ENCODE assay signal across 43 mouse cellular contexts in the genomic region with DNA sequence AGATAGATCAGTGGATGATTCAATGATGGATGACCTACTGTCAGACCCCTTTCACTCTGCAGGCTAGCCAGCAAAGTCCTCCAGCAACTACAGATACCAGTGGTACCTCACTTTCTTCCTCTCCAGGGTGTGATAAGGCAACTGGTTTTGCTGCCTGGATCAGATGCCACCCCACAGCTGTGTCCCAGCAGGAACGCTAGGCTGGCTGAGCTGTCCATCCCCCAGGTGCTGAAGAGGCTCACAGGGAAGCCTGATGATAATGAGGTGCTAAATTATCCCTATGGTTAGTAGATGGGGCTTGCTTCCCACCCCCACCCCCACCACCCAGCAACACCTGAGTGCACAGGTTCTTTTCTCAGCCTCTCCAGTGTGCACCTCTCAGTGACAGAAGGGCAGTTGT. TPM values are rescaled to one million over a fixed set of nuclear protein-coding genes. Genes with fewer than 3 reads are reported as not detected.
DNase-seq lines count a peak whose midpoint lies in the region; ATAC-seq and TF ChIP-seq lines count a peak whose summit lies in the region.
"Had no signal": no experiment of that assay in that cellular context is flagged by ENCODE, and none has a peak within 500 bp of the region (broad histone marks: within the 10 kb centered on the region; RNA-seq: fewer than 3 reads in every experiment).

No protein-coding gene starts in this region.

- 14% methylated on average over 1 of the region's 1 CpGs for WGBS in embryonic facial prominence, embryonic 10.5 days
- WGBS in forebrain, embryonic 14.5 days: 54% methylated on average over 1 of the region's 1 CpGs

- H3K9me3 ChIP-seq in MEL (replicated peaks; ENCODE audit: insufficient read depth, low read length): no peaks in the 10 kb centered on the region
- H3K9me3 ChIP-seq in embryonic facial prominence, embryonic 10.5 days: no peaks in the 10 kb centered on the region
- H3K9me3 ChIP-seq in forebrain, embryonic 14.5 days (replicated peaks; ENCODE audit: control insufficient read depth, low read length): no peaks in the 10 kb centered on the region
- H3K9me3 ChIP-seq: embryonic facial prominence, embryonic 13.5 days; forebrain, embryonic 10.5 days; heart, embryonic 13.5 days; hindbrain, embryonic 10.5 days; hindbrain, embryonic 15.5 days; limb, embryonic 15.5 days; lung, embryonic 15.5 days; midbrain, embryonic 13.5 days; neural tube, embryonic 15.5 days; stomach, embryonic 15.5 days had no signal

- TF ChIP-seq RAD21 in MEL (IDR thresholded peaks at IDR 0.05; ENCODE audit: low read depth, low read length): no peak

- no peak overlapping the region for H3K9ac ChIP-seq in MEL (ENCODE audit: control insufficient read depth, low read depth, low read length, poor library complexity, severe bottlenecking)
- no peak overlapping the region for H3K9ac ChIP-seq in forebrain, embryonic 14.5 days (ENCODE audit: low read length)
- H3K9ac ChIP-seq: embryonic facial prominence, embryonic 13.5 days; heart, embryonic 13.5 days; hindbrain, embryonic 15.5 days; limb, embryonic 15.5 days; liver, embryonic 14.5 days; lung, embryonic 15.5 days; midbrain, embryonic 13.5 days; neural tube, embryonic 15.5 days; stomach, embryonic 15.5 days had no signal

- H3K4me2 ChIP-seq in forebrain, embryonic 14.5 days (ENCODE audit: low read length): no peak overlapping the region
- H3K4me2 ChIP-seq: embryonic facial prominence, embryonic 13.5 days; heart, embryonic 13.5 days; hindbrain, embryonic 15.5 days; limb, embryonic 15.5 days; lung, embryonic 15.5 days; midbrain, embryonic 13.5 days; neural tube, embryonic 15.5 days; stomach, embryonic 15.5 days had no signal

- TF ChIP-seq POLR2A in MEL (IDR thresholded peaks at IDR 0.05; ENCODE audit: control insufficient read depth in 1 of 2, insufficient read depth in 1 of 2, low read depth in 1 of 2, low read length in 2 of 2, poor library complexity in 1 of 2): no peak

- no peak overlapping the region for H3K4me3 ChIP-seq in MEL (ENCODE audit: control insufficient read depth in 1 of 2, insufficient read depth in 1 of 2, low read depth in 2 of 2, low read length in 2 of 2)
- H3K4me3 ChIP-seq in embryonic facial prominence, embryonic 10.5 days: no peak overlapping the region
- no peak overlapping the region for H3K4me3 ChIP-seq in forebrain, embryonic 14.5 days (ENCODE audit: low read depth, low read length)
- H3K4me3 ChIP-seq: embryonic facial prominence, embryonic 13.5 days; forebrain, embryonic 10.5 days; heart, embryonic 13.5 days; hindbrain, embryonic 10.5 days; hindbrain, embryonic 15.5 days; layer of hippocampus, adult 2 months; limb, embryonic 15.5 days; lung, embryonic 15.5 days; megakaryocyte, embryonic 14.5 days; midbrain, embryonic 13.5 days; neural tube, embryonic 15.5 days; stomach, embryonic 15.5 days had no signal

- no peak for TF ChIP-seq EP300 in MEL (IDR thresholded peaks at IDR 0.05; ENCODE audit: low read depth in 1 of 2, low read length in 2 of 2)

- H3K27ac ChIP-seq in MEL (ENCODE audit: control insufficient read depth, low read depth, low read length): no peak overlapping the region
- H3K27ac ChIP-seq in embryonic facial prominence, embryonic 10.5 days (replicated peaks): no peak overlapping the region
- no peak overlapping the region for H3K27ac ChIP-seq in forebrain, embryonic 14.5 days (ENCODE audit: low read depth, low read length)
- H3K27ac ChIP-seq: embryonic facial prominence, embryonic 13.5 days; forebrain, embryonic 10.5 days; heart, embryonic 13.5 days; hindbrain, embryonic 10.5 days; hindbrain, embryonic 15.5 days; layer of hippocampus, adult 2 months; limb, embryonic 15.5 days; liver, embryonic 14.5 days; lung, embryonic 15.5 days; midbrain, embryonic 13.5 days; neural tube, embryonic 15.5 days; stomach, embryonic 15.5 days had no signal

- TF ChIP-seq CTCF in MEL (IDR thresholded peaks at IDR 0.05 in 2 of 3, conservative IDR thresholded peaks at IDR 0.05 in 1 of 3; ENCODE audit: control insufficient read depth in 1 of 3, insufficient read depth in 1 of 3, low read depth in 2 of 3, low read length in 3 of 3, poor library complexity in 1 of 3, severe bottlenecking in 1 of 3): no peak

- no peaks in the 10 kb centered on the region for H3K79me2 ChIP-seq in MEL (ENCODE audit: control insufficient read depth, insufficient read depth, low read length, poor library complexity)

- H3K4me1 ChIP-seq in MEL (ENCODE audit: control insufficient read depth in 1 of 2, insufficient read depth in 2 of 2, low read length in 2 of 2): peaks cover 0 to 6% of the 10 kb centered on the region in 2 experiments; a peak in 1 of 4 replicates
- peaks cover 10% of the 10 kb centered on the region for H3K4me1 ChIP-seq in embryonic facial prominence, embryonic 10.5 days
- no peaks in the 10 kb centered on the region for H3K4me1 ChIP-seq in forebrain, embryonic 14.5 days (ENCODE audit: control insufficient read depth, insufficient read depth, low read length)
- H3K4me1 ChIP-seq: embryonic facial prominence, embryonic 13.5 days; heart, embryonic 13.5 days; hindbrain, embryonic 15.5 days; neural tube, embryonic 15.5 days; stomach, embryonic 15.5 days had no signal

- ATAC-seq in forebrain, embryonic 14.5 days: no peak
- ATAC-seq: forebrain, embryonic 16.5 days; midbrain, embryonic 13.5 days; Patski had no signal

- no peaks in the 10 kb centered on the region for H3K36me3 ChIP-seq in MEL (ENCODE audit: control insufficient read depth in 1 of 2, insufficient read depth in 2 of 2, low read length in 2 of 2)
- no peaks in the 10 kb centered on the region for H3K36me3 ChIP-seq in embryonic facial prominence, embryonic 10.5 days (replicated peaks)
- no peaks in the 10 kb centered on the region for H3K36me3 ChIP-seq in forebrain, embryonic 14.5 days (ENCODE audit: control insufficient read depth, insufficient read depth, low read length)
- H3K36me3 ChIP-seq: embryonic facial prominence, embryonic 13.5 days; forebrain, embryonic 10.5 days; heart, embryonic 13.5 days; hindbrain, embryonic 10.5 days; hindbrain, embryonic 15.5 days; limb, embryonic 15.5 days; lung, embryonic 15.5 days; midbrain, embryonic 13.5 days; neural tube, embryonic 15.5 days; stomach, embryonic 15.5 days had no signal

- H3K27me3 ChIP-seq in MEL (ENCODE audit: control insufficient read depth in 1 of 2, insufficient read depth in 2 of 2, low read length in 2 of 2): no peaks in the 10 kb centered on the region
- no peaks in the 10 kb centered on the region for H3K27me3 ChIP-seq in embryonic facial prominence, embryonic 10.5 days (replicated peaks; ENCODE audit: low read depth, poor library complexity, severe bottlenecking)
- no peaks in the 10 kb centered on the region for H3K27me3 ChIP-seq in forebrain, embryonic 14.5 days (replicated peaks; ENCODE audit: control insufficient read depth, insufficient read depth, low read length)
- H3K27me3 ChIP-seq: embryonic facial prominence, embryonic 13.5 days; hindbrain, embryonic 15.5 days; limb, embryonic 15.5 days; midbrain, embryonic 13.5 days; neural tube, embryonic 15.5 days; stomach, embryonic 15.5 days had no signal

- peak; percentile 43 for DNase-seq in kidney, postnatal 10 days
- DNase-seq in kidney, postnatal 14 days: no peak
- DNase-seq in MEL (ENCODE audit: low read depth, low spot score): peak; percentile 23
- peak; percentile 26 for DNase-seq in embryonic facial prominence, embryonic 10.5 days (ENCODE audit: low spot score)
- peak; percentile 8 for DNase-seq in mesoderm, embryonic 11.5 days (ENCODE audit: low read depth, low spot score)
- no peak for DNase-seq in forebrain, embryonic 14.5 days (ENCODE audit: low spot score)
- no peak for DNase-seq in cerebellum, postnatal 36 days
- DNase-seq: adrenal gland, postnatal 25 days; cerebellum, adult 11-12 months; cerebellum, adult 9-11 months; kidney, adult 18-20 months; kidney, postnatal 25 days; lung, postnatal 4 days; retina, postnatal 1 day; right cerebral cortex, postnatal 25 days; thymus, postnatal 14 days had no signal

TF ChIP-seq in MEL, 35 proteins besides CTCF, POLR2A, EP300 and RAD21:
- TF ChIP-seq TAL1 (IDR thresholded peaks at IDR 0.05; ENCODE audit: low read length) (no peak), SIN3A (IDR thresholded peaks at IDR 0.05; ENCODE audit: low read length) (peak; percentile 43; the same call in 1 of the 2 replicates)

RNA-seq across cellular contexts. Expression of gene Gm3285, which starts 5.8 kb away (rescaled TPM):
- total RNA-seq in MEL (2012; rRNA removed): not detected in 2 replicates
- polyA plus RNA-seq in MEL (2012; ENCODE audit: insufficient read depth in 1 of 2, insufficient read length in 2 of 2, low read depth in 1 of 2, low replicate concordance in 2 of 2, missing spikeins in 1 of 2): not detected
- polyA plus RNA-seq in embryonic facial prominence, embryonic 10.5 days (2016; fragmentation: Nextera tagmentation; extraction: Ambion mirVana): not detected in 2 replicates
- not detected in 2 replicates for polyA plus RNA-seq in forebrain, embryonic 14.5 days (2014; fragmentation: Nextera tagmentation; extraction: Ambion mirVana)
- total RNA-seq: adrenal gland, postnatal 25 days; CH12.LX; ES-E14; gastrocnemius, adult 8-10 months; gastrocnemius, postnatal 4 days; heart, adult 8-10 months; heart, postnatal 10 days; layer of hippocampus, adult 2 months; layer of hippocampus, postnatal 14 days; left cerebral cortex, adult 8-10 months; left cerebral cortex, postnatal 36 days had no signal
- polyA plus RNA-seq: C2C12; cortical plate, adult 2 months; embryonic facial prominence, embryonic 13.5 days; forebrain, embryonic 10.5 days; forebrain, embryonic 16.5 days; heart, embryonic 13.5 days; hindbrain, embryonic 10.5 days; hindbrain, embryonic 15.5 days; intestine, embryonic 14.5 days; limb, embryonic 15.5 days; liver, embryonic 14.5 days; lung, embryonic 15.5 days; midbrain, embryonic 13.5 days; neural tube, embryonic 15.5 days; Patski; stomach, embryonic 15.5 days had no signal

RNA-seq across cellular contexts. Expression of gene Gm10318, which starts 14.9 kb away (rescaled TPM):
- total RNA-seq in MEL (2012; rRNA removed): not detected in 2 replicates
- not detected for polyA plus RNA-seq in MEL (2012; ENCODE audit: insufficient read depth in 1 of 2, insufficient read length in 2 of 2, low read depth in 1 of 2, low replicate concordance in 2 of 2, missing spikeins in 1 of 2)
- polyA plus RNA-seq in embryonic facial prominence, embryonic 10.5 days (2016; fragmentation: Nextera tagmentation; extraction: Ambion mirVana): not detected in 2 replicates
- not detected in 2 replicates for polyA plus RNA-seq in forebrain, embryonic 14.5 days (2014; fragmentation: Nextera tagmentation; extraction: Ambion mirVana)
- total RNA-seq: adrenal gland, postnatal 25 days; CH12.LX; ES-E14; gastrocnemius, adult 8-10 months; gastrocnemius, postnatal 4 days; heart, adult 8-10 months; heart, postnatal 10 days; layer of hippocampus, adult 2 months; layer of hippocampus, postnatal 14 days; left cerebral cortex, adult 8-10 months; left cerebral cortex, postnatal 36 days had no signal
- polyA plus RNA-seq: C2C12; embryonic facial prominence, embryonic 13.5 days; forebrain, embryonic 10.5 days; forebrain, embryonic 16.5 days; heart, embryonic 13.5 days; hindbrain, embryonic 10.5 days; hindbrain, embryonic 15.5 days; intestine, embryonic 14.5 days; limb, embryonic 15.5 days; liver, embryonic 14.5 days; lung, embryonic 15.5 days; midbrain, embryonic 13.5 days; neural tube, embryonic 15.5 days; Patski; stomach, embryonic 15.5 days had no signal

RNA-seq across cellular contexts. Expression of gene Gm36176, which starts 20.9 kb away (rescaled TPM):
- total RNA-seq in MEL (2012; rRNA removed): not detected in 2 replicates
- polyA plus RNA-seq in MEL (2012; ENCODE audit: insufficient read depth in 1 of 2, insufficient read length in 2 of 2, low read depth in 1 of 2, low replicate concordance in 2 of 2, missing spikeins in 1 of 2): not detected
- polyA plus RNA-seq in embryonic facial prominence, embryonic 10.5 days (2016; fragmentation: Nextera tagmentation; extraction: Ambion mirVana): not detected in 2 replicates
- polyA plus RNA-seq in forebrain, embryonic 14.5 days (2014; fragmentation: Nextera tagmentation; extraction: Ambion mirVana): not detected in 2 replicates
- total RNA-seq: adrenal gland, postnatal 25 days; CH12.LX; ES-E14; gastrocnemius, adult 8-10 months; gastrocnemius, postnatal 4 days; heart, adult 8-10 months; heart, postnatal 10 days; layer of hippocampus, adult 2 months; layer of hippocampus, postnatal 14 days; left cerebral cortex, adult 8-10 months; left cerebral cortex, postnatal 36 days had no signal
- polyA plus RNA-seq: C2C12; cortical plate, adult 2 months; embryonic facial prominence, embryonic 13.5 days; forebrain, embryonic 10.5 days; forebrain, embryonic 16.5 days; heart, embryonic 13.5 days; hindbrain, embryonic 10.5 days; hindbrain, embryonic 15.5 days; intestine, embryonic 14.5 days; limb, embryonic 15.5 days; liver, embryonic 14.5 days; lung, embryonic 15.5 days; midbrain, embryonic 13.5 days; neural tube, embryonic 15.5 days; Patski; stomach, embryonic 15.5 days had no signal

RNA-seq across cellular contexts. Expression of gene Krtap10-10, which starts 31.8 kb away (rescaled TPM):
- total RNA-seq in MEL (2012; rRNA removed): not detected in 2 replicates
- not detected for polyA plus RNA-seq in MEL (2012; ENCODE audit: insufficient read depth in 1 of 2, insufficient read length in 2 of 2, low read depth in 1 of 2, low replicate concordance in 2 of 2, missing spikeins in 1 of 2)
- not detected in 2 replicates for polyA plus RNA-seq in embryonic facial prominence, embryonic 10.5 days (2016; fragmentation: Nextera tagmentation; extraction: Ambion mirVana)
- polyA plus RNA-seq in forebrain, embryonic 14.5 days (2014; fragmentation: Nextera tagmentation; extraction: Ambion mirVana): not detected in 2 replicates
- total RNA-seq: adrenal gland, postnatal 25 days; CH12.LX; ES-E14; gastrocnemius, adult 8-10 months; gastrocnemius, postnatal 4 days; heart, adult 8-10 months; heart, postnatal 10 days; layer of hippocampus, adult 2 months; layer of hippocampus, postnatal 14 days; left cerebral cortex, adult 8-10 months; left cerebral cortex, postnatal 36 days had no signal
- polyA plus RNA-seq: C2C12; cortical plate, adult 2 months; embryonic facial prominence, embryonic 13.5 days; forebrain, embryonic 10.5 days; forebrain, embryonic 16.5 days; heart, embryonic 13.5 days; hindbrain, embryonic 10.5 days; hindbrain, embryonic 15.5 days; intestine, embryonic 14.5 days; limb, embryonic 15.5 days; liver, embryonic 14.5 days; lung, embryonic 15.5 days; midbrain, embryonic 13.5 days; neural tube, embryonic 15.5 days; Patski; stomach, embryonic 15.5 days had no signal

RNA-seq across cellular contexts. Expression of gene Lrrc3, which starts 34.8 kb away (rescaled TPM):
- 0.10 and 0.15 TPM in 2 replicates for total RNA-seq in MEL (2012; rRNA removed)
- polyA plus RNA-seq in MEL (2012; ENCODE audit: insufficient read depth in 1 of 2, insufficient read length in 2 of 2, low read depth in 1 of 2, low replicate concordance in 2 of 2, missing spikeins in 1 of 2): under 1 TPM in 1 of 2 experiments, not detected in 1; 0.74 TPM
- polyA plus RNA-seq in embryonic facial prominence, embryonic 10.5 days (2016; fragmentation: Nextera tagmentation; extraction: Ambion mirVana): 2.2 and 2.3 TPM in 2 replicates
- polyA plus RNA-seq in forebrain, embryonic 14.5 days (2014; fragmentation: Nextera tagmentation; extraction: Ambion mirVana): 6.4 and 8.4 TPM in 2 replicates
- total RNA-seq: CH12.LX had no signal

Comparison
In these comparisons a context has a peak if more than half of its experiments do, and no peak if none do; other contexts are left out.
1. DNase-seq: peak in kidney, postnatal 10 days (single experiment), MEL (single experiment), embryonic facial prominence, embryonic 10.5 days (single experiment) and mesoderm, embryonic 11.5 days (single experiment); none in kidney, postnatal 14 days (single experiment), forebrain, embryonic 14.5 days (single experiment) and cerebellum, postnatal 36 days (0 of 2).